Mouse (Mus musculus) ES-Bruce4 (cell line): Measurements from ENCODE around the gene Gm10031. TPM values are rescaled to one million over a fixed set of nuclear protein-coding genes. Genes with fewer than 3 reads are reported as not detected.

Experiments used
- H3K27ac ChIP-seq: 2 replicates; pipeline ENCODE4 v1.5.1; 2012; ENCODE audit warnings: low read length, inconsistent platforms; ENCODE audit not compliant: insufficient read depth
- H3K27me3 ChIP-seq: 2 replicates; pipeline ENCODE4 v1.6.1; 2012; ENCODE audit warnings: mild to moderate bottlenecking, low read length, inconsistent platforms; ENCODE audit not compliant: control insufficient read depth, poor library complexity, insufficient read depth, severe bottlenecking
- H3K36me3 ChIP-seq: 2 replicates; pipeline ENCODE4 v1.6.1; 2012; ENCODE audit warnings: inconsistent platforms, mild to moderate bottlenecking, low read length, moderate library complexity; ENCODE audit not compliant: control insufficient read depth, poor library complexity, insufficient read depth, severe bottlenecking
- H3K4me1 ChIP-seq: one replicate; pipeline ENCODE4 v1.8.1; 2011; ENCODE audit warnings: low read length; ENCODE audit not compliant: control insufficient read depth, insufficient read depth
- H3K4me3 ChIP-seq: 2 replicates; pipeline ENCODE4 v1.5.1; 2011; ENCODE audit warnings: low read depth, mild to moderate bottlenecking, low read length
- H3K9ac ChIP-seq: 2 replicates; pipeline ENCODE4 v1.6.1; 2012; ENCODE audit warnings: low read depth, mild to moderate bottlenecking, inconsistent platforms; ENCODE audit not compliant: poor library complexity, severe bottlenecking
- H3K9me3 ChIP-seq: replicated peaks from 2 replicates; pipeline ENCODE4 v1.6.1; 2012; ENCODE audit warnings: mild to moderate bottlenecking, low read length, inconsistent platforms; ENCODE audit not compliant: control insufficient read depth, poor library complexity, insufficient read depth, severe bottlenecking
- CTCF ChIP-seq: IDR thresholded peaks from one replicate; pipeline ENCODE4 v1.8.1; 2011; ENCODE audit warnings: low read depth, low read length
- EP300 ChIP-seq: IDR thresholded peaks from 2 replicates; pipeline ENCODE4 v1.6.1; 2011; ENCODE audit warnings: low read depth, low read length; ENCODE audit not compliant: insufficient read depth
- POLR2A ChIP-seq: IDR thresholded peaks from one replicate; pipeline ENCODE4 v1.8.1; 2011; ENCODE audit warnings: low read length; ENCODE audit not compliant: insufficient read depth
- polyA plus RNA-seq: library from polyadenylated mRNA; stranded (reverse); fragments of >200 nt; gene quantifications from 2 replicates; pipeline ENCODE4 v1.2.4, GENCODE M21; 2011; ENCODE audit warnings: low read depth; ENCODE audit not compliant: missing spikeins, insufficient read depth, insufficient read length

Gm10031 gene
- polyA plus RNA-seq, 1 experiment: 29.7 TPM

DNA sequence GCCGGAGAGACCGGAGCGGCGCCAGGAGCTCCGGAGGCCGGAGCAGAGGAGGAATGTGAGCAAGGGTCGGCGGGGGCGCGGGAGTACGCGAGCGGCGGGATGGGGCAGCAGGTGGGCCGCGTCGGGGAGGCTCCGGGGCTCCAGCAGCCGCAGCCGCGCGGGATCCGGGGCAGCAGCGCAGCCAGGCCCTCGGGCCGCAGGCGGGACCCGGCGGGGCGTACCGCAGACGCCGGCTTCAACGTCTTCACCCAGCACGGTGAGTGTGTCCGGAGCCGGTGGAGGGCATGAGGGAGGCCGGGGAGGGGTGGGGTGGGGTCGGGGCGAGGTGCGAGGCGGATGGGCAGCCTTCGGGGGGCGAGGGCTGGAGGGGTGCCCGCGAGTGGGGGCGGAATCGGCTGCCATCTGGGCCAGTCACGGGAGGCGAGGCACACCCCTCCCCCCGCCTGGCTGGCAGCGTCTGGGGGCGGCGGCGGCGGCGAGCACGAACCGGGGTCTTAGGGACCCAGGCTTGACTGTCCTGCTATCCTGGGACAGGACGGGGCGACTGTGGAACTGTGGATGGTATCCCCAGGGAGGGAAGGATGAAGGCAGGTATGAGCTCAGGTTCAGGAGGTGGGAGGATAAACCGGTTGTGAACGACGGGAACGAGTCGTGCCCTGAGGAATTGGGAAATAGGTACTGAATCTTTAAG is 35.3 kb downstream of the Gm10031 start:
- H3K36me3 ChIP-seq: no peaks in the 10 kb centered on the region
- no peak overlapping the region for H3K27ac ChIP-seq
- no peaks in the 10 kb centered on the region for H3K4me1 ChIP-seq
- no peaks in the 10 kb centered on the region for H3K27me3 ChIP-seq
- no peaks in the 10 kb centered on the region for H3K9me3 ChIP-seq
- H3K9ac ChIP-seq: peak overlapping the region; percentile 98
- H3K4me3 ChIP-seq: peak overlapping the region; percentile 95
- no peak for TF ChIP-seq CTCF
- no peak for TF ChIP-seq EP300

DNA sequence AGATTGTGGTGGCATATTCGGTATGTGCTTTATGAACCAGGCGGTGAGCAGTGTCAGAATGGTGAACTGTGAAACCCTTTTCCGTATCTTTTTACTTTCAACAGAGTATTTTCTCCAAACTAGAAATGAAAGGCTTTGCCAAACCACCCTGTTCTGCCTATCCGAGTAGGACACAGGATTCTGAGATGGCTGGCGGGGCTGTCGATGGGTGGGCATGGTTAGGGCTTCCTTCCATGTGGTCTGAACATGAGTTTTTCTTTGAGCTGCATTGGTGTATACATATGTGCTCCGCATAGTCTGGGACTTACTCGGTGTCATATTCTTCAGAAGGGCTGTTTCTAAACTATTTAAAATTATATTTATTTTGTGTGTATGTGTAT is 35.8 kb downstream of the Gm10031 start:
- Histone ChIP-seq H3K9me3 (no peaks in the 10 kb centered on the region), H3K4me3 (peak overlapping the region; percentile 95), H3K27ac (no peak overlapping the region), H3K4me1 (no peaks in the 10 kb centered on the region), H3K36me3 (no peaks in the 10 kb centered on the region), H3K27me3 (no peaks in the 10 kb centered on the region), H3K9ac (peak overlapping the region; percentile 98)
- TF ChIP-seq POLR2A (no peak), EP300 (no peak), CTCF (no peak)

DNA sequence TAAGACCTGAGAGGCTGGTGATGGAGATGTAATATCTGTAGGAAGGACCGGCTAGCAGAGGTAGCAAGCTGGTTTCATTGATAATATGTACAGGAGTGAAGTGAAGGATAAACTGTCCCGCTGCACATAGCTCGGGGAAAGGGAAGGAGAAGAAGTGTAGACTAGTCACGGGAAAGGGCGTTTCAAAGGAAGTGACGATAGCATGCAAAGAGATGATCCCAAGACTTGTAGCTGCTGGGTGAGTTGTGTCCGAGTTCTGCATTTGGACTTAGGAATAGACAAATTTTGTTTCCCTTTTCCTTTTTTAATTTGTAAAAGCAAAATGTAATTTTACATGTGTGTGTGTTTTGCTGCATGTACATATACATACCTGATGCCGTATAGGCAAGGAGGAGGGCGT is 36.7 kb downstream of the Gm10031 start:
- no peaks in the 10 kb centered on the region for H3K9me3 ChIP-seq
- H3K4me1 ChIP-seq: no peaks in the 10 kb centered on the region
- no peaks in the 10 kb centered on the region for H3K36me3 ChIP-seq
- H3K27ac ChIP-seq: no peak overlapping the region
- H3K27me3 ChIP-seq: no peaks in the 10 kb centered on the region
- no peak overlapping the region for H3K9ac ChIP-seq
- H3K4me3 ChIP-seq: no peak overlapping the region
- no peak for TF ChIP-seq POLR2A

DNA sequence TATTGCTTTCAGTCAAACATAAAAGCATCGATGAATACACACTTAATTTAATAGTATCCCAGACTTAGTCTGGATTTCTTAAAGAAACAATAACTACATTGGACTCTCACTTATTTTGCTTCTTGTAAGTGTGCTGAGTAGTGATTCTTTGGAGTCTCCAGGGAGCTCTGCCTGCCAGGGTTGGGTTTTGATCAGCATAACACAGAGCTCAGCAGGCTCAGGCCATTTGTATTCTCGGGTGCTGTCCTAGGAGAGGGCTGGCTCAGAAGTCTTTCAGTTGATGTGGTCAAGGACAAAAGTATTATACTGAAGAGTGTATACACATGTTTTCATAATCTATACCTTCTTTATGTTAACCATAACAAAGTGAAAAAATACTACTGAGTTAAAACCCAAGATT is 41.5 kb downstream of the Gm10031 start:
- TF ChIP-seq EP300: peak; percentile 62
- TF ChIP-seq POLR2A: no peak
- H3K9me3 ChIP-seq: no peaks in the 10 kb centered on the region; the same call in 1 of the 2 replicates
- H3K9ac ChIP-seq: no peak overlapping the region
- H3K4me3 ChIP-seq: no peak overlapping the region
- peaks cover 4% of the 10 kb centered on the region for H3K4me1 ChIP-seq
- H3K36me3 ChIP-seq: peaks cover 3% of the 10 kb centered on the region; the same call in 1 of the 2 replicates
- H3K27me3 ChIP-seq: no peaks in the 10 kb centered on the region
- no peak overlapping the region for H3K27ac ChIP-seq

DNA sequence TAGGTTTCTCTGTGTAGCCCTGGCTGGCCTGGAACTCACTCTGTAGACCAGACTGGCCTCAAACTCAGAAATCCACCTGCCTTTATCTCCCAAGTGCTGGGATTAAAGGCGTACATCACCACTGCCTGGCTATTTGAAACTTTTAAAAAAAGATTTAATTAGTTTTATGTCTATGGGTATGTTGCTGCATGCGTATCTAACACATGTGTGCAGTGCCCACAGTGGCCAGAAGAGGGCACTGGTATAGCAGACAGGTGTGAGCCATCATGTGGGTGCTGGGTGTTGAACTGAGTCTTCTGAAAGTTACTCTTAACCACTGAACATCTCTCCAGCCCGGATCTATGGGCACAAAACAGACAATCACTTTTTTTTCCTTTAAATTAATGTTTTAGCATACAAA is 42.3 kb downstream of the Gm10031 start:
- H3K9me3 ChIP-seq: no peaks in the 10 kb centered on the region; the same call in 1 of the 2 replicates
- H3K4me1 ChIP-seq: peaks cover 4% of the 10 kb centered on the region
- no peak for TF ChIP-seq EP300
- TF ChIP-seq POLR2A: no peak
- peak; percentile 57 for TF ChIP-seq CTCF
- no peak overlapping the region for H3K9ac ChIP-seq
- no peak overlapping the region for H3K27ac ChIP-seq
- no peaks in the 10 kb centered on the region for H3K27me3 ChIP-seq
- H3K36me3 ChIP-seq: peaks cover 3% of the 10 kb centered on the region; the same call in 1 of the 2 replicates
- H3K4me3 ChIP-seq: no peak overlapping the region

DNA sequence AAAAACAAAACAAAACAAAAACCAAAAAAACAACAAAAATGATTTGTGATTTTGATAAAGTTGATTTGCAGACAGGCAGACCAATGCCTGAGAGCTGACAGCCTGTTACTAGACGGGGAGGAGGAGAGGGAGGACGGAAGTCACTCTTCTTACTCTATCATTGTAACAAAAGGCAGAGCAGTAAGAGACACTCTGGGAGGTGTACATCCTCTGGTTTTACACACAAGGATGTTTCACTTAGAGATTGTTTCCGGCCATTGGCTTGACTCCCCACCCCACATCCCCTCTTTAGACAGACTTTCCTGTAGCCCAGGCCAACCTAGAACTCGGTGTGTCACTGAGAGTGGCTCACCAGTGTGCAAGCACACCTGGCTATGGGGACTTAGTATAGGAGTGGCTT is 45.8 kb downstream of the Gm10031 start:
- no peaks in the 10 kb centered on the region; the same call in 1 of the 2 replicates for H3K9me3 ChIP-seq
- TF ChIP-seq POLR2A: no peak
- TF ChIP-seq CTCF: no peak
- TF ChIP-seq EP300: no peak
- no peak overlapping the region for H3K4me3 ChIP-seq
- H3K27ac ChIP-seq: no peak overlapping the region
- peaks cover 4% of the 10 kb centered on the region for H3K4me1 ChIP-seq
- H3K27me3 ChIP-seq: no peaks in the 10 kb centered on the region
- H3K36me3 ChIP-seq: peaks cover 3% of the 10 kb centered on the region; the same call in 1 of the 2 replicates
- H3K9ac ChIP-seq: no peak overlapping the region
